Mouse (Mus musculus) midbrain, embryonic 11.5 days (tissue): Measurements from ENCODE around the gene Ypel3. TPM values are rescaled to one million over a fixed set of nuclear protein-coding genes. Genes with fewer than 3 reads are reported as not detected.
"Not testable (repeated sequence)": the region's sequence is repeated elsewhere in the genome, so short reads cannot be mapped to it uniquely, and the experiment has no call there.

ENCODE experiments used
- ATAC-seq: fragments of 200-750 bp; cut with Nextera tagmentation; 2 replicates; pipeline ENCODE4 v1.8.0; 2017; ENCODE audit warnings: moderate TSS enrichment, moderate library complexity; ENCODE audit not compliant: low FRiP score
- DNase-seq: peaks from one replicate; pipeline ENCODE4 v3.0.0; 2015; ENCODE audit warnings: low spot score; ENCODE audit errors: missing footprints
- H3K27ac ChIP-seq: fragments of 300-500 bp; sonication (generic); 2 replicates; pipeline ENCODE4 v1.5.1; 2014; ENCODE audit warnings: low read depth, low read length
- H3K27me3 ChIP-seq: fragments of 300-500 bp; sonication (generic); 2 replicates; pipeline ENCODE4 v1.6.1; 2014; ENCODE audit warnings: mild to moderate bottlenecking, low read length, moderate library complexity, mixed read lengths; ENCODE audit not compliant: control insufficient read depth, insufficient read depth
- H3K36me3 ChIP-seq: fragments of 300-500 bp; sonication (generic); 2 replicates; pipeline ENCODE4 v1.6.1; 2014; ENCODE audit warnings: mild to moderate bottlenecking, low read length, moderate library complexity, mixed read lengths; ENCODE audit not compliant: control insufficient read depth, insufficient read depth
- H3K4me1 ChIP-seq: fragments of 300-500 bp; sonication (generic); 2 replicates; pipeline ENCODE4 v1.6.1; 2014; ENCODE audit warnings: low read length; ENCODE audit not compliant: control insufficient read depth, insufficient read depth
- H3K4me2 ChIP-seq: fragments of 300-500 bp; sonication (generic); 2 replicates; pipeline ENCODE4 v1.6.1; 2014; ENCODE audit warnings: mild to moderate bottlenecking, moderate library complexity
- H3K4me3 ChIP-seq: fragments of 300-500 bp; sonication (generic); 2 replicates; pipeline ENCODE4 v1.5.1; 2014; ENCODE audit warnings: low read depth, low read length
- H3K9ac ChIP-seq: fragments of 300-500 bp; sonication (generic); 2 replicates; pipeline ENCODE4 v1.6.1; 2014; ENCODE audit warnings: low read length
- H3K9me3 ChIP-seq: fragments of 300-500 bp; sonication (generic); 2 replicates; pipeline ENCODE4 v1.6.1; 2016; ENCODE audit warnings: low read length; ENCODE audit not compliant: control insufficient read depth
- WGBS: fragments of 180-500 bp; shearing (Covaris S2); extraction: QIAGEN DNeasy Blood & Tissue Kit; methylation state at CpG from one replicate; pipeline ENCODE4 v1.1.7; 2014; 5-methylcytosine and 5-hydroxymethylcytosine counted together
- polyA plus RNA-seq: library from polyadenylated mRNA; unstranded; fragments of >200 nt; fragmentation: Nextera tagmentation; extraction: Ambion mirVana; gene quantifications from 2 replicates; pipeline ENCODE4 v1.2.1, GENCODE M21; 2014

Gene Ypel3
- polyA plus RNA-seq = 87.8 and 91.5 TPM in 2 replicates

DNA sequence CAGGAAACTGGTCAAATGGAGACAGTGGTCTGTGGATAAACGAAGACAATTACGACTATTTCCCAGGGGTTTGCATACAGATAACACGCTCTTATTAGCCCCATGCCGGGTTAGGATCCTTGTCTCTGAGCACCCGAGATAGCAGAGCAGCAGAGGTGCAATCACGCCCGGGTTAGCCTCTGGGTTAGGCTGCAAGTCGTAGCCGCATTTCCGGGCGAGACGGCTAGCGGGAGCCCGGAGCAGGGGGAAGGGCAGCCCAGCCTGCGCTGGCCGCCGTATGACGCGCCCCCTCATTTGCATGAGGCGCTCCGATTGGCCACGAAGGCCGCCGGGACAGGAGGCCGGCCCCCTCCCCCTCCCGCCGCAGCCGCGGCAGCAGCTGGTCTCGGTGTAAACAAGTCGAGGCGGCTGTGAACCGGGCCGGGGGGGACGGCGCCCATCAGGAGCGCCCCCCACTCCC, at the start of gene Ypel3:
TSS of gene Ypel3 (plus strand) at position 358 of the 460 bp plus-strand sequence.
- WGBS = 0% methylated on average over 25 of the region's 37 CpGs
- Histone ChIP-seq H3K4me1 (peaks cover 31% of the 10 kb centered on the region), H3K4me3 (peak within 1 kb of the TSS; percentile 68), H3K9ac (peak within 1 kb of the TSS; percentile 88), H3K27me3 (no peaks in the 10 kb centered on the region), H3K27ac (peak within 1 kb of the TSS; percentile 76), H3K36me3 (no peaks in the 10 kb centered on the region), H3K9me3 (no peaks in the 10 kb centered on the region), H3K4me2 (peak within 1 kb of the TSS; percentile 98)
- peak; percentile 90 for ATAC-seq
- peak; percentile 97 for DNase-seq

- not testable (repeated sequence) for H3K4me1 ChIP-seq, ATAC-seq, H3K4me2 ChIP-seq, H3K4me3 ChIP-seq, H3K27ac ChIP-seq, H3K9ac ChIP-seq, DNase-seq, H3K27me3 ChIP-seq, H3K9me3 ChIP-seq, H3K36me3 ChIP-seq
- 83% methylated on average over 4 of the region's 4 CpGs for WGBS
Observed at GRCm38 (mm10) chr7:126730256-126730789, 46.4 kb upstream of the Ypel3 start.

DNA sequence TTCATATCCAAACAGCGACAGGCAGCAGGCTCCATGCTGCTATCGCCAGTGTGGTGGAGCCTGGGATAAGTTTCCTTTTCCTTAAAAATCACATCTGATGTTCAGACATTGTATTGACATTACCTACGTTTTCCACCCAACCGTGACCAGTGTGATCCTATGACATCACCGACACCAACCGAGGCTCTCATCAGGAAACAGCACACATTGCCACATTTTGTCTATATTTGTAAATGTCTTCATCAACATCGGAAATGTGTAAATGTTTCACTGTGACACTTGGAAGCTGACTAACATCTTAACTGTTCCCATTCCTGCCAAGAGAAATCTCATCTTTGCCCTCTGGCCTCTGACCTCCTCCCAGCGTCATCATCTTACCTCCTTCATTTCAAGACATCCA, 40.6 kb upstream of the Ypel3 start:
- no peaks in the 10 kb centered on the region for H3K36me3 ChIP-seq
- no peak overlapping the region for H3K27ac ChIP-seq
- ATAC-seq (no peak), DNase-seq (no peak)
- H3K9me3 ChIP-seq = no peaks in the 10 kb centered on the region
- no peak overlapping the region for H3K4me2 ChIP-seq
- H3K27me3 ChIP-seq = no peaks in the 10 kb centered on the region
- H3K4me1 ChIP-seq = no peaks in the 10 kb centered on the region
- H3K4me3 ChIP-seq = no peak overlapping the region
- WGBS = 82% methylated on average over 8 of the region's 8 CpGs
- no peak overlapping the region for H3K9ac ChIP-seq

GRCm38 (mm10) chr7:126739551-126739950, 37.2 kb upstream of the Ypel3 start:
- Histone ChIP-seq H3K36me3 (no peaks in the 10 kb centered on the region), H3K27ac (no peak overlapping the region), H3K4me2 (no peak overlapping the region), H3K9ac (no peak overlapping the region), H3K4me1 (no peaks in the 10 kb centered on the region), H3K27me3 (no peaks in the 10 kb centered on the region), H3K9me3 (no peaks in the 10 kb centered on the region), H3K4me3 (no peak overlapping the region)
- DNase-seq = no peak
- 85% methylated on average over 17 of the region's 17 CpGs for WGBS
- ATAC-seq = no peak

- no peak overlapping the region for H3K4me2 ChIP-seq
- H3K27me3 ChIP-seq = no peaks in the 10 kb centered on the region
- ATAC-seq = no peak
- H3K9ac ChIP-seq = no peak overlapping the region
- no peaks in the 10 kb centered on the region for H3K36me3 ChIP-seq
- no peaks in the 10 kb centered on the region for H3K4me1 ChIP-seq
- WGBS = 79% methylated on average over 13 of the region's 13 CpGs
- no peak for DNase-seq
- no peaks in the 10 kb centered on the region for H3K9me3 ChIP-seq
- no peak overlapping the region for H3K4me3 ChIP-seq
- H3K27ac ChIP-seq = no peak overlapping the region
Observed at GRCm38 (mm10) chr7:126740132-126740735, 36.5 kb upstream of the Ypel3 start.

GRCm38 (mm10) chr7:126740977-126741376, 35.8 kb upstream of the Ypel3 start:
- Histone ChIP-seq H3K27ac (no peak overlapping the region), H3K4me3 (no peak overlapping the region), H3K9ac (no peak overlapping the region), H3K9me3 (no peaks in the 10 kb centered on the region), H3K27me3 (no peaks in the 10 kb centered on the region), H3K4me1 (no peaks in the 10 kb centered on the region), H3K4me2 (no peak overlapping the region), H3K36me3 (no peaks in the 10 kb centered on the region)
- no peak for ATAC-seq
- WGBS = 85% methylated on average over 5 of the region's 5 CpGs
- no peak for DNase-seq

DNA sequence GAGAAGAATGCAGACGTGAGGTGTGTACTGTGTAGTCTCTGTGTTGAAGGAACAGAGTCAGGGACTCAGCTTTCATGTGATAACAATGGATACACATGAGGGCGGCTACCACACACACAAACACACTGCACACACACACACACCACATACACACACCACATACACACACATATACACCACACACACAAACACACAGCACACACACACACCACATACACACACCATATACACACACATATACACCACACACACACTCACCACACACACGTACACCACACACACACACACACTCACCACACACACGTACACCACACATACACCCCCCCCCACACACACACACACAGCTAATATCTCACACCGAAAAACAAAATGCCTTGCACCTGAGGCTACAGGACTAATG, 35.3 kb upstream of the Ypel3 start:
- Histone ChIP-seq H3K4me1 (no peaks in the 10 kb centered on the region), H3K4me2 (no peak overlapping the region), H3K36me3 (no peaks in the 10 kb centered on the region), H3K4me3 (no peak overlapping the region), H3K9ac (no peak overlapping the region), H3K27ac (no peak overlapping the region), H3K27me3 (no peaks in the 10 kb centered on the region), H3K9me3 (no peaks in the 10 kb centered on the region)
- WGBS = 89% methylated on average over 5 of the region's 5 CpGs
- no peak for DNase-seq
- no peak for ATAC-seq

GRCm38 (mm10) chr7:126741964-126742482, 34.7 kb upstream of the Ypel3 start:
- DNase-seq (no peak), ATAC-seq (no peak)
- Histone ChIP-seq H3K27ac (no peak overlapping the region), H3K4me3 (no peak overlapping the region), H3K9me3 (no peaks in the 10 kb centered on the region), H3K27me3 (no peaks in the 10 kb centered on the region), H3K4me2 (no peak overlapping the region), H3K4me1 (no peaks in the 10 kb centered on the region), H3K9ac (no peak overlapping the region), H3K36me3 (no peaks in the 10 kb centered on the region)
- 90% methylated on average over 13 of the region's 13 CpGs for WGBS

GRCm38 (mm10) chr7:126746066-126746465, 30.7 kb upstream of the Ypel3 start:
- WGBS = 92% methylated on average over 12 of the region's 12 CpGs
- DNase-seq = no peak

More at GRCm38 (mm10) chr7:126746066-126746465, 30.7 kb upstream of the Ypel3 start:
- no peaks in the 10 kb centered on the region for H3K36me3 ChIP-seq
- H3K9ac ChIP-seq = no peak overlapping the region
- H3K4me2 ChIP-seq = no peak overlapping the region
- H3K27ac ChIP-seq = no peak overlapping the region
- no peak overlapping the region for H3K4me3 ChIP-seq
- no peaks in the 10 kb centered on the region for H3K27me3 ChIP-seq
- no peak for ATAC-seq
- H3K4me1 ChIP-seq = no peaks in the 10 kb centered on the region
- H3K9me3 ChIP-seq = no peaks in the 10 kb centered on the region
